Mouse (Mus musculus) ovary, postnatal 36 days (tissue): ENCODE measurements around the gene Ntrk3.
A peak's percentile ranks its signal among the peaks of the same experiment; 100 is the strongest.

Source experiments
- DNase-seq: peaks from one replicate; pipeline ENCODE4 v3.0.0; 2022; ENCODE audit warnings: low spot score, mixed read lengths

Gene Ntrk3

DNA sequence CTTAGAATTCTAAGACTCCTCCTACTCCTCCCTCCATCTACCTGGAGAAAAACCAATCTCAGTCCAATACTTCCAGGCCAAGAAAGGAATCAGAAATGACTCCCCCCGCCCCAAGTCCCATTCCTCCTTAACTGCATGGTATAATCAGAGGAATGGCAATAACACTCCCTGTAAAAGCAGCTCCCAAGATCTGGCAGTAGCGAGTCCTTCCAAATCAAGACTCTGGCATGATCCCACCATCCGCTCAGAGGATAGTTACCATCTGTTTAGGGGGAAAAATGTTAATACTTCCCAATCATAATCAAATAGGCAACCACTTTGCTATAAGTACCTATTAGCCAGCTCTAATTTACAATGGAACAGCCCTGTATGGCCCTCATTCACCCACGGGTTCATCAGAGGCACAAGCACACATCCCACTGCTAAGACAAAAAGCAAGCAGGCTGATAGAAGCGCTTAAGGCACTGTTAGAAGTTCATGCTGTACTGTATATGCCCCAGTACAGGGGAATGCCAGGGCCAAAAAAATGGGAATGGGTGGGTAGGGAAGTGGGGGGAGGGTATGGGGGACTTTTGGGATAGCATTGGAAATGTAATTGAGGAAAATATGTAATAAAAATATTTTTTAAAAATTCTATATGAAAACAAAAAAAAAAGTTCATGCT lies 294.3 kb downstream of the Ntrk3 start:
- no peak for DNase-seq

DNA sequence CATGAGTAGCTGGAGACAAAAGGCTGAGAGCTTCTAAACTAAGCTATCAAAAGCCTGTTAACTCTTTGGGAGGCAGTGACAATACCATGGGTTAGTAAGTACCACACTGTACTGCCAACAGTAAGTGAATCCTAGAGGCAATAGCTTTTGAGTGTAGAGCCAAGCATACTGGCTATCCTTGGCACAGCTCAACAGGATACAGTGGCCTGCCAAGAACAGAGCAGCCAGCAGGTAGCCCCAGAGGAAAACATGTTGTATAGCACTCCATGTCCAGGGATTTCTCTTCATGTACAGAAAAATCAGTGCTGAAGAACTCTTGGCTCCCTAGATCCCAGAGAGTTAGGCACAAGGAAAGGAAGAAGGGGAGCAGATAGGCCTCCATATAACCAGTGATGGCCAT lies 296.1 kb downstream of the Ntrk3 start:
- no peak for DNase-seq

DNA sequence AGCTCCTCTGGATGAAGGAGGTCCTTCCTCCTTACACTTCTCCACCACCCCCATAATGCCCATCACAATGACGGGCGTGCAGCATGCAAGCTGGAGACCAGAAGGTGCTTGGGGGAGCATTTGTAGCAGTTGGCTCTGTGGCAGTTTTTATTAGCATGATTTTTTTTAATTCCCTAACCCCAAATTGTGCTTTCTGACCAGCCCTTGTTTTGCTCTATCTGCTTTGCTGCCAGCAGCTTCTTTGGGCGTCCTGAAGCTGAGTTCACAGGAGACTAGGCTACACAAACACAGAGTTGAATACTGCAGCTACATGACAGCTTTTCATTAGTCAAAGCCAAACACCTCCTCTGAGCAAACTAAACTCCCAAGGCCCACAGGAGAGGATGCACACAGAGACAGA lies 296.9 kb downstream of the Ntrk3 start:
- no peak for DNase-seq

DNA sequence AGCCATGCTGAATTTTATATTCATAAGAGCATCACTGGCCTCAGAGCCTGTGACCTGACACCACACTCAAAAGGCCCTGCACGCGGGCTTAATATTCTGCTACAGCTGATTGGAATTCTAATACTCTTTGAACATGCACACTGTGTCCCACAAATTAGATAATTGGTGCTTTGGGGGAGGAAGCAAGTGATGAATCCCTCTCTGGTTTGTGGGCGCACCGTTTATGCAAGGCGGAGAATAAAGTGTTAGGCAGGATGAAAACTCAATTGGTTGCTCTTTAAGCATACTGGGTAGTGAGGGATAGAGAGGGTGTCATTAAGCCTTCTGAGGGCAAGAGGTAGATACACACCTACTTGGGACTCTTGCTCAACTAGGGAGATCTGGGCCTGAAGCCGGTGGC lies 297.3 kb downstream of the Ntrk3 start:
- DNase-seq: no peak

DNA sequence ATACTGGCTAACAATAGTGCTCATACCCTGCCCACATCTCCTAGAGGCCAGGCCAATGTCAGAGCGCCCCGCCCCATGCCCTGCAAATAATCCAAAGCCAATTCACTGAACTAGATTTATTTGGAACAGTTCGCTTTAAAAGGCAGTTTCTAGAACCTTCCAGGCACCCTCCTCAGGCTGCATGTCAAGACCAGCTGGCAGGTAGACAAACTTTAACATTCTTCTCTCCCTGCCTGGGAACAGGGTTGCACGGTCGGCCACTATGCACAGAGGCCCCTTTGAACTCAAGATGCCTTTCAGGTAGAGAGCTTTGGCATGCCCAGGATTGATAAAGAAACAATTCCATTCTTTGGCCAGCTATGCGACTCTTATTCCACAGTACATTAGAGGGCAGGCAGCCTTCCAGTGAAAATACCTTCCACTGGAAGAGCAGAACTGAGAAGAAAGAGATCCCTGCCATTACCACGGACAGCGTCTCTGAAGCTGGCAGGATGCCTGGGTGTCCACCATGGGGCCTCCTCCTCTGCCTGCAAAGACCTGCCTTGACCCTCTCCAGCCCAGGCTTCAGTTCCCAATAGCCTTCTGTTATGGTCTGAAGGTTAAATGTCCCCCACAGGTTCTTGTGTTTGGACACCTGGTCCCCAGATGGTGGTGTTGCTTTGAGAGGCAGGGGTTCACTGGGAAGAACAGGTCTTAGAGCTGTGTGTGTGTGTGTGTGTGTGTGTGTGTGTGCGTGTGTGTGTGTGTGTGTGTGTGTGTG lies 298.3 kb downstream of the Ntrk3 start:
- peak; percentile 21 for DNase-seq

DNA sequence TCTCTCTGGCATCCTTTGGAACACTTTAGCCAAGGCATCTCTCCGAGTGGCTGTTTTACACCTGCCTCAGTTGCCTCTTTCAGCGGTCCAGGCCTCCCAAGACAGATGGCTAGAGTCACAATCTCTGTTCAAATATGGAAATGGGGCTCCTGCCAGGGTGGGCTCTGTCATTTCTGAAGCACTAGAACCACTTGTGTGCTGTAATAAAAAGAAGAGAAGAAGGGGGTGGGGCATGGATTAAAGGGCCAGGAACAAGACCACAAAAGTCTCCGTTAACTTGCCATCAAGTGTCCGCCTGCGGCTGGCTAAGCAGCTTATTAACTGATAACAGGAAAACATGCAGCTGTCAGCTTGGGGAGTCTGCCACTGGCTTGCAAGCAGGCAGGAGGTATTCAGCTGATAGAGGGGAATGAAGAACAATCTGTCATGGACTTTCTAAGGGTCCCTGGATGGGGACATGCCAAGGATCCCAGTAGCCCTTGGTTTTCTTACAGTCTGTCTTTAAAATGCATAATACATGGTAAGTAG lies 304.1 kb downstream of the Ntrk3 start:
- DNase-seq: no peak

DNA sequence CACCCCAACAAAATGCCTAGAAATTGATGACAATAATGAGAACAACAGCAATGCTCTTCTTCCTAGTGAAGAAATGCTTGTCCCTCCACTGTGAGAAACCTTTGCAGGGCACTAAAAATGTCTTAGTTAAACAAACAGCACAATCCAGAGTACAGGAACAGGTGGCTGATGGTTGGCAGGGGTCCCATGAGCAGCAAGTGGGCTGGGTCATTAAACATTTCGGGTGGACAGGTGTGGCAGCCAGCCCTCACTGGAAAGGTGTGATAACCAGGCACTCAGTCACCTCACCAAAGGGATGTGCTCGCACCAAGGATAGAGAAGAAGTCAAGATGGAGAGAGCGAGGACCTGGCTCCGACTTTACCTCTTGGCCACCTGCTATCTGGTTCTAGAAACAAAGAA lies 306.2 kb downstream of the Ntrk3 start:
- DNase-seq: no peak

DNA sequence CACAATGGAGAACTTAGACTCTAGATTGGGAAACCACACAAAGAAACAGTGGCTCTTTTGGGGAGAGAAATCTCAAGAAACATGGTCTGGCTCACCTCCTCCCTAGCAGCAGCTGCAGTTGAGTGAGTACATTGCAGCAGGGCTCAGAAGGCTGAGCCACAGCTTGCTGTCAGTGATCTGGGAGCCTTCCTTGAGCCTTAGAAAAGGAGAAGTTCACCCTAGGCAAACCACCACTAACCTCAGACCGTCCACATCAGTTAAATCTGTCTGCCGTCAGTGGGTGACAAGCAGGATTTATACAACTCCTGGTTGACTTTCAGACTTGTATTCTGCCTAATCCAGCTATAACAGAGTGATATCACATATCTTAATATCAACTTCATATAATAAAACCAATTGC lies 325.6 kb downstream of the Ntrk3 start:
- no peak for DNase-seq

DNA sequence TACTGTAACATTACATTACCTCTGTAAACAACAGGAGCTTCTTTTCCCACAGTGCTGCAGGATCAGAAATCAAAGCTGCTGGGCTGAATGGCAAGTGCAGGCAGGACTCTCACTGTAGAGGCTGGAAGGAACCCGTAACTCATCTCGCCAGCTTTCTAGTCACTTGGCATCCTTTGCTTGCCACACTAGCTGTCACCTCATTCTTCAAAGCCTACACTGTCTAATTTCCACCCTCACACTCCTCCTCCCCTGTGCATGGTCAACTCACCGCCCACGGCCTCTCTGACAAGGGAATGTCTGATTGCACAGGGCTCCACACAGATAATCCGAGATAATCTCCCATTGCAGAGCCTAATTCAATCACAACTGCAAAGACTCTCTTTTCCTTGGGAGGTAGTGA lies 327.8 kb downstream of the Ntrk3 start:
- DNase-seq: no peak

DNA sequence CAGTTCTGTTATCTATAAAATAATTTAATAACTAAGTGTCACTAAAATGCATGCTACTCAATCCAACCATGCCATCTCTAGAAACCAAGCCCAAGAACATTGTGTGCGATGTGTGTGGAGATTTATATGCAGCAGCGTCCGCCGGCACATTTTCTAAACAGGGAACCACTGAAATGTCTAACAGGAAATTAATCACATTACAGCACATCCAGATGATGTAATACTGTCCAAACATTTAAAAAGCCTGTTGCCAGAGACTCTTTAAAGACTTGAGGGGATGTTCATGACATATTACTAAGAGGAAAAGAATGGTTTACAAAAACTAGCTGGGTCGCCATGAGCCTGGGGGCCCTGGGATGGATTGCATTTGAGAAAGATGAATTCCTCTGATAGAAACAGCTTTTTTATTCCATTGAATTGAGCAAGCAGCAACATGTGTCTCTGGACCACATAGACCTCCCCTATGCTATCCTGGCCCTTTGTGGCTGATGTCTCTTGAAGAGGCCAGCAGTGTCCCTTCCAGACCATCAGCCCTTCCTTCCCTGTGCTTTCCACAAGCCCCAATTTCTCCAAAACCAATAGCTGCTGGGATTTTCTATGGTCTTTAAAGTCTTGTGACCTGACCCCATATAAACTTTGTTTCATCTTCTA lies 331.0 kb downstream of the Ntrk3 start:
- no peak for DNase-seq

DNA sequence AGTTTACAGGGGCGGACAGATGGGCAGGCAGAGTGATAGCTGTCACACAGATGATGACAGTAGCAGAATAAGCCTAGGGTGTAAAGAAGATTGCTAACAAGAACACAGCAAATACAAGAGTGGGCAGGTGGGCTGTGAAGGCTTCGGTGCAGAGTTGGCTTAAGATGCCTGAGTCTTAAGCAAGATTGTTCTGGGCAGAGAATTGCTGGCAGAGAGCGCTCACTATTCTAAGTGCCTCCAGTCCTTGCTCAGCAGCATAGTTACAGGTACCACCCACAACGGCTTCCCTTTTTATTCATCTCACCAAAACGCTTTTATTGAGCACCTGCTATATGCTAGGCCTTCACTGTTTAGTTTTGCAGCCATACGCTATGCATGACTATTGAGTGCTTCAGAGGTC lies 333.3 kb downstream of the Ntrk3 start:
- DNase-seq: no peak

DNA sequence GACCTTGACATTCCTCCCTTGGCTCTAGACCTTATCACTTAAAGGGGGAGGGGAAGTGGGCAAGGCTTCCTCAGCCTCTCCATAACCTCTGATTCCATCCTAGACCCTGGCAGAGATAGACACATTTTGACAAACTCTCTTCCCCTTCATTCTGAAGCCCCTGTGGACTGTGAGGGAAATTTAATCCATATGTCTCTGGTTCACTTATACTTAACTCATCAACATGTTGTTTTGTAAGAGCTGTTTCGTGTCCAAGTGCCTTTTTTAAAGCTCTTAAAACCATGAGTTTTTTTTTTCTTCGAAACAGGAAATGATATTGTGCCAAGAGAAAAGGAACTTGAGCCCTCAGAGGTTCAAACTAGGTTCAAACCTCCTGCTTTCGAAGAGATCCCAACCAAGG lies 335.3 kb downstream of the Ntrk3 start:
- no peak for DNase-seq

DNA sequence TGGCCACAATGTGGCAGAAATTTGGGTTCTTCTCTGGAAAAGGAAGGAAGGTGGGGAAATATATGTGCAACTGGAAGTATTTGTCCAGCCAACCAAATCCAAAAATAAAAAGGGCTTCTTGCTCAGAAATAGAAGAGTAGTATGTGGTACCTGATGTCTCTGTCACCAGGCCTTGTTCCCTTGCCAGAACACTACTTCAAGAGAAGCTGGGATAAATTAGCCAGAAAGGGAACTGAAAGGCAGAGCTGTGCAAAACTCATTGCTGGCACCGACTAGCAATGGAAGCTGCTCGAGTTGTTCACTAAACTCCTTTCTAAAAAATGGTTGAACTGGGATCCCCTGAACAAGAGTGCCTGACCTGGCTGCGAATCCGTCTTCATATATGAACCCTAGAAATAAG lies 337.6 kb downstream of the Ntrk3 start:
- DNase-seq: no peak

DNA sequence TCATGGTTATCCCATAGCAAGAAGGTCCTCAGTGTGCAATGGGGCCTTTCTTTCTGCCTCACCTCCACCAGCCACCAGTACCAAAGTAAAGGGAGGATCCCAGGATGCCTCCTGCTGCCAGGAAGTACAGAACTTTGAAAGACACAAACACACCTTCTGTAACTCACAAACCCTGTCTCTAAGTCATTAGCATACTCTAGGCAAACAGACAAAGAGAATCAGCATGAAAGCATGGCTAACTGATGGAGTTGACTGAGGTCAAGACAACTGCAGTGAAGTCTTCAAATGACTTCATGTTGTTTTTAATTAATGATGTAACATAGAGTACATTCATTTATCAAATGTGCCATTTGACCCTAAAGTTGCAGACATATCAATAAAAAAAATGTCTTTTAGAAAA lies 339.4 kb downstream of the Ntrk3 start:
- no peak for DNase-seq

DNA sequence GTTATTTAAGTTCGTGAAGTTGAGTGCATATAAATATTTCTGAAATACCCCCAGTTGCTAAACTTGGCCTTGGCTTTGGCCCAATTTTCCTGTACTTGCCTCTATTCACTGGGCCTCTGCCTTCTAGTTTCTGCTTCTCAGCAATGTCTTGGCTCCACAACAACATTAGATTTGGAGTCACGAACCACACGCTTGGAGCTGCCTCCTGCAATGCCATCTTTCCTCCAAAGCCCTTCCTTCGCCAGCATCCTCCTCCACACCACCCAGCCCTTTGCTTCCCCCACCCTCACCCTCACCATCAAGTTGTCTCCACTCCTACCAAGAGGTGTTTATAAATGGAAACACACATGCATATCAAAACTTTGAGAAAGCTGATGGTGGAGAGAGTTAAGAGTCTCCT lies 340.6 kb downstream of the Ntrk3 start:
- no peak for DNase-seq

DNA sequence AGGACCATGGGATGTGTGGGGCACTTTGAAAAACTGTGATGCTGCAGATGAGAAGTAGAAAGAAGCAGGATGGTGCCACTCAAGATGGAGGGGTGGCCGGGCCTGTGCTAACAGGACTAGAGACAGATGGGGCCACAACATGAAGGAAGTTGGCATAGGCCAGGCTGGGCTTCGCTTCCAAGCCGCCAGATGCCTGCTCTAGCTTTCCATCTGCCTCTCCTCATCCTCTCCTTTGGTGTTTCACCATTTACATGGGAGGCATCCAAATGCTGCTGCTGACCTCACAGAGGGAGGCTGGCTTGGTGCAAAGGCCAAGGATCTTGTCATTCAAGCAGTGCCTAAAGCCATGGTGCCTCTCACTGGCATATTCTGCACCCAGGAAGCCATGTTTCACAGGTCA lies 347.8 kb downstream of the Ntrk3 start:
- DNase-seq: no peak

DNA sequence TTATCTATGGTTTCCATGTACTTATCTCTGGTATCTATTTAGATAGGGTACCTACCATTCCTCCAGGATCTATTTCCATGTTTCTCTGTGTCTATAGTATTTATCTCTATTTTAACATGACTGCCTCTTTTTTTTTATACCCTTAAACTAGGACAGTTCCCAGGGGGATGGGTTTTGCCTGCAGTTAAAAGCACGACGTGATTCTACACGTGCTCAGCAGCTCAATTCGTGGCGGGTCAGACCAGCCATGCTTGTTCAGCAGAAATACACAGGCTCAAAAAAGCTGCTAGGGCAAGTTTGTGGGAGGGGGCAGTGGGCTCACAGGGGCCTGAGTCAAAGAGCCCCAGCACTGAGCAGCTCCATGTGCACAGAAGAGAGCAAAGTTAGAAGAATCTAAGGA lies 349.7 kb downstream of the Ntrk3 start:
- no peak for DNase-seq

DNA sequence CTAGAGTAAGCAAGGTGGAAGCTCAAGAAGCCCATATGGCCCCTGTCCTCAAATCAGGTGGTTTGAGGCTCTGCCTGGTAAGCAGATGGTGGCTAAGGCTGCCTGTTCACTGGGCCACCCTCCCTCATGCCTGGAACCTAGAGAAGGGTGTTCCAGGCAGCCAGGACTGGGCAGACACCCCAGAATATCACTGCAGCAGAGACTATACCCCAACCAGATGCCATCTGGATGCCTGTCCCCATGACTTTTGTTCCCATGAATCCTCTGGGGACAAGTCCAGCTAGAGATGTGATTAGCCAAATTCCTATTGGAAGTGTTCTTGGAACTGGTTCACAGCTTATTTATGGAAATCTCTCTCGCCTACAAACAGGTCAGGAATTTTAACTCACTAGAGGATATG lies 351.8 kb downstream of the Ntrk3 start:
- DNase-seq: no peak

DNA sequence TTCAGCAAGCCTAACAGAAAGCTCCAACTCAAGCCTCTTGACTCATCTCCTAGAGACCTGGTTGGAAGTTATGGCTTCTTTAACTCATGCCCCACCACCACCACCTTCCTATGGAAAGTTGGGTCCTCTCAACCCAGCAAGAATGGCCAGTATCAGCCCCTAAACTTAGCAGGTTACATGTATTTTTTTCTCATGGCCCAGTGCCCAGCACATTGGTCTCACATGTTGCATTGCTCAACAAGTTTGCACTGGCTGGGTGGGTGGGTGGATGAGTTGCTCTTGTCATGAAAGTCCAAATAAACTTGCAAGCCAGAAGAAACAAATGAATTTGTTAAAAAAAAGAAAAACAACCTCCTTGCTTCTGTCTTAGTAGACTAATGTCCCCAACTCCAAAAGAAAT lies 353.7 kb downstream of the Ntrk3 start:
- DNase-seq: no peak

DNA sequence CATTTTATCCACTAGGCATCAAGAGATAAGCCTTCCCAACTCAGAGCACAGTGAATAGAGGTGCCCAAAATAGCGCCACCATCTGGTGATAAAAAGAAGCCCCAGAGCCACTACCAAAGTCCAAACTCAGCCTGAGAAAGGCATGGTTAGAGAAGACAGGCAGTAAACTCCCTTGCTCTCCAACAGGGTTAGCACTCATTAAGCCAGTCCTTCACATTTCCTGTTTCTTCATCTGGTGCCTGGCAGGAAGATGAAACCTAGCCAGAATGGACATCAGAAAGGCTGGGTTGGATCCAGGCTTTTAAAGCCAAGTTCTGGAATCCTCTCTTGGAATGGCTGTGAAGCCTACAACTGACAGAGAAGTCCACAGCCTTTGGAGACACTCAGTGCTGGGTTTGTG lies 355.7 kb downstream of the Ntrk3 start:
- DNase-seq: no peak

DNA sequence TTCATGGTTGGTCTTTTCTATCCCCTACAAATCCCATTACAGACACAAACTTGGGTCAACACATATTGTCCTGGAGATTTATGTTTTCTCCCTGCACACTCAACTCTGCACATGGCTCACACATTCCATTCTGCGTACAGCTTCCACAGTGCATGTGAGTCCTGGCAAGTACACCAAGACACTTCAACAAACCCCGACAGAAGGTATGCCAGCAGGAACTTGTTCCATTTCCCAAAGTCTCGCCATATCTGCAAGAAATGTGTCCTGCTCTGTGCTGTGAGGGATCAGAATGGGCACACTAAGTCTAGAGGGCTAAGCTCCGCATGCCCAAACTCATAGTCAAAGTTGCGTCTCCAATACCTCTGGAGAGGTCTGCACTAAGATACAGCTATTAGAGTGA lies 358.0 kb downstream of the Ntrk3 start:
- DNase-seq: no peak

DNA sequence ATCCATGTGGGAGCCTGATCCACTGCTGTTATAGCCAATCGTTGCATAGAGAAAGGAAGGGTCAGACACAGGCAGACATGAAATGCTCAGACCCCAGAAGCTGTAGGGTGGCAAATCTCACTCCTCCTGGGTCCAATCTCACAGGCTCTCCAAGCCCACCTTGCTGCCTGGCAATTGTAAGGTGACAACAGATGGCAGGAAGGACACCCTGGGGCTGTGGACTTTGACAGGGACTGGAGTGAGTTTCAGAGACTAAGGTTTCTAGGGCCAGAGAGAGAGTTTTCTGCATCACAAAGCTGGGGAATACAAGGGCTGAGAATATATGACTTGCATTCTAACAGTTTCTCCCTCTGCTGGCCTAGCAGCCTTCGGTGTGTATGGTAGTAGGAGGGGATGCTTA lies 359.5 kb downstream of the Ntrk3 start:
- DNase-seq: no peak

DNA sequence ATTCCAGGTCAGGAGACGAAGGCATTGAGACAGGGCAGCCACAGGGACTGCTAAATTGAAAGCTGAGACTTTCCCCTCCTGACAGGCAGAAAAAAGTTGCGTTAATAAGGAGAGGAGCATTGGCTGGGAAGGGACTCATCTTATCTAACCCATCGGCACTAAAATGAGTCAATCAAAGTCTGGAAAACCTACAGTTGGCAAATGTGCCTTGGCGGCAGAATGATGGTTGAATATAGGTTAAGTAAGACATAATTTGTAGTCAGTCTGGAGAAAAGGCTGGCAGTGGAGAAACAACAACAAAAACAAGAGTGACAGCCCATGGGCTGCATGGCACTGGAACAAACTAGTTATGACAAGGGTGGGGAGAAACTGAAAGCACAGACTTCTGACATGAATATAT lies 360.9 kb downstream of the Ntrk3 start:
- no peak for DNase-seq
